Mouse (Mus musculus) intestine, postnatal 0 days (tissue): ENCODE measurements at regions not wholly inside any gene's neighbourhood (a gene's known extent, or its start where the extent isn't known, plus 50 kb on each side); places are given as distances from the start of the nearest gene placed in this dataset.

Experiments
- ATAC-seq: fragments of 200-750 bp; cut with Nextera tagmentation; 2 replicates; pipeline ENCODE4 v1.8.0; 2017; ENCODE audit warnings: mild to moderate bottlenecking, moderate TSS enrichment, moderate library complexity
- H3K27ac ChIP-seq: fragments of 300-500 bp; sonication (generic); 2 replicates; pipeline ENCODE4 v1.5.1; 2014; ENCODE audit warnings: mild to moderate bottlenecking, low read depth, low read length, moderate library complexity
- H3K27me3 ChIP-seq: fragments of 300-500 bp; sonication (generic); replicated peaks from 2 replicates; pipeline ENCODE4 v1.6.1; 2014; ENCODE audit warnings: low read length, mixed read lengths; ENCODE audit not compliant: control insufficient read depth, insufficient read depth
- H3K36me3 ChIP-seq: fragments of 300-500 bp; sonication (generic); 2 replicates; pipeline ENCODE4 v1.6.1; 2014; ENCODE audit warnings: mild to moderate bottlenecking, moderate library complexity; ENCODE audit not compliant: control insufficient read depth, insufficient read depth
- H3K4me1 ChIP-seq: fragments of 300-500 bp; sonication (generic); replicated peaks from 2 replicates; pipeline ENCODE4 v1.6.1; 2014; ENCODE audit warnings: antibody characterized with exemption, low read length, mixed read lengths; ENCODE audit not compliant: control insufficient read depth, insufficient read depth
- H3K4me2 ChIP-seq: fragments of 300-500 bp; sonication (generic); replicated peaks from 2 replicates; pipeline ENCODE4 v1.6.1; 2014; ENCODE audit warnings: low read depth, mild to moderate bottlenecking, moderate library complexity
- H3K4me3 ChIP-seq: fragments of 300-500 bp; sonication (generic); 2 replicates; pipeline ENCODE4 v1.5.1; 2014; ENCODE audit warnings: low read depth, low read length
- H3K9ac ChIP-seq: fragments of 300-500 bp; sonication (generic); 2 replicates; pipeline ENCODE4 v1.6.1; 2014; ENCODE audit warnings: mild to moderate bottlenecking, low read depth, low read length
- H3K9me3 ChIP-seq: fragments of 300-500 bp; sonication (generic); 2 replicates; pipeline ENCODE4 v1.6.1; 2016; ENCODE audit warnings: mixed run types; ENCODE audit not compliant: control insufficient read depth
- CTCF ChIP-seq: sonication (generic); IDR thresholded peaks from 2 replicates; pipeline ENCODE4 v1.5.1; 2016; ENCODE audit warnings: low read depth, mild to moderate bottlenecking, control low read depth, antibody characterized with exemption, moderate library complexity
- WGBS: fragments of 180-500 bp; shearing (Covaris S2); extraction: QIAGEN DNeasy Blood & Tissue Kit; methylation state at CpG from one replicate; pipeline ENCODE4 v1.1.7; 2014; 5-methylcytosine and 5-hydroxymethylcytosine counted together

DNA sequence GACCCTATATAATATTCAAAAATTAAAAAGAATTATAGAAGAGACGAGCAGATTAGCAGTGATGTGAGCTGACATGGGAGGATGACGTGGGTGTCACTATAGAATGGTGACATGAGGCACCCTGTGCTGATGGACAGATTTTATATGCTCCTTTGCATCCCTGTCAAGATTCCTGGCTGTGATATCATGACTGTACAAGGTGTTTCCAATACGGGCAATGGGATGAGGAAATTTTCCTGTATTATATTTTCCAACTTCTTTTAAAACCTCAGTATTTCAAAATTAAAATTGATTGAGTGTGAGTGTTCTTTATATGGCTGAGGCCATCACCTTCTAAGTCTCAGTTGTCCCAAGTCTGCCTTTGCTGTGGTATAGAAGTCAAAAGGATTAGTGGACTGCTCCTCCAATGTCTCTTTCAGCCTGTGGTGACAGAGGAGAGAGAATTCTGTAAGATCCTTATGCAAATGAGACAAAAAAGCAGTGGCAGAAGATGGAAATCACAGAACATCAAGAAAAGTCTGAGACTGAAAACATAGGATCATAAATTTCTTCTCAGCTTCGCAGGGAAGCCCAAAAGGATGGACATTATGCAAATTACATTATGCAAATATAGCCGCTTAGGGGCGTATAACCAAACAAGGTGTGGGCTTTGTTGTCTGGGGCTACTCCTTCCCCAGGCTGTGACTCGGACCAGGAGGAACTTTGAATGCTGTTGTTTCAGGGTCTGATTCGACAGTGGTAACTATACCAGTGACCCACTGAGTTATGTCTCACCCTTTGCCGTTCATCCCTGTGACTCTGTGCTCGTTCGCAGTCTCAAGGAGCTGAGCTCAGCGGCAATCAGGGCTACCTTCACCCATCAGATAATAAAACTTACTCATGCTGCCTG, 483.0 kb upstream of the Fam92a start:
- H3K27me3 ChIP-seq: no peaks in the 10 kb centered on the region
- TF ChIP-seq CTCF: no peak
- no peaks in the 10 kb centered on the region for H3K4me1 ChIP-seq
- H3K9ac ChIP-seq: 0 out of 2 replicates have a peak overlapping the region, but pooled peaks have one; percentile 7
- H3K9me3 ChIP-seq: no peaks in the 10 kb centered on the region
- ATAC-seq: no peak
- peak overlapping the region; percentile 17 for H3K4me3 ChIP-seq
- WGBS: 35% methylated on average over 12 of the region's 12 CpGs
- H3K36me3 ChIP-seq: no peaks in the 10 kb centered on the region
- H3K27ac ChIP-seq: no peak overlapping the region
- H3K4me2 ChIP-seq: peak overlapping the region; percentile 55

DNA sequence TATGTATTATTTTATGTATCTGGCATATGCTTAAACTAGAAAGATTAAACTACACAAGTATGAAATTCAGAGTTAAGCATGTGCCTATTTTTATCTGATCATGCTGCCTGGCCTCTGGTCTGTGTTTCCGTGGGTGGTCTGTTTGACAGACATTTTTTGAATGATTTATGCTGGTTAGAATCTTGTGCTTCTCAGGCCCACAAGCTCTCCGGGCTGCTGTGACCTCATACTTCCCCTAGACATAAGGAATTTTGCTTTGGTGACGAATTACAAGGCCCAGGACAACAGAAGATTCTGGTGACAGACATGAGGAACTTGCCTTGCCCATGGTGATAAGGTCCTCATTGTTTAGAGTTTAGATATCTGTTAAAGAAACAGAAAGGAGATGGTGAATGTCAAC, 475.9 kb upstream of the Fam92a start:
- H3K36me3 ChIP-seq: no peaks in the 10 kb centered on the region
- no peak for ATAC-seq
- WGBS: 20% methylated on average over 3 of the region's 3 CpGs
- H3K9me3 ChIP-seq: no peaks in the 10 kb centered on the region
- H3K4me1 ChIP-seq: no peaks in the 10 kb centered on the region
- no peak for TF ChIP-seq CTCF
- no peak overlapping the region for H3K9ac ChIP-seq
- no peaks in the 10 kb centered on the region for H3K27me3 ChIP-seq
- H3K4me2 ChIP-seq: no peak overlapping the region
- no peak overlapping the region for H3K27ac ChIP-seq
- no peak overlapping the region for H3K4me3 ChIP-seq

DNA sequence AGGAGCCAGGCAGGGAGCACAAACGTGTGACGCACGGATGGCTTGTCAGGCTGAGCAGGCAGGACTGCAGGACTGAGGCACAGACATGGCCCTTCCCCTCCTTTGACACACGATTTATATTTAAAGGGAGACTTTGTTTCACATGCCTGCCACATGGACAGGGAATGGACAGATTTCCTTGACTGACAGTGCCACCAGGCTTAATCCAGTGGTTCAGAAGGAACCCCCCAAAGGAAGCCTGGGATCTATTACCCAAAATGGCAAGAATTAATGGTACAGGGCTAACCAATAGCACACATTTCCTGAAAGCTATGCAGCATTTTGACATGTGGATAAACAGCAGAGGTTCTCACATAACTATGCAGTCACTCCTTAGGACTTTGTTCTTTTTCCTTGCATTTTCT, 470.7 kb upstream of the Fam92a start:
- H3K4me3 ChIP-seq: no peak overlapping the region
- no peaks in the 10 kb centered on the region for H3K9me3 ChIP-seq
- no peak overlapping the region for H3K4me2 ChIP-seq
- 50% methylated on average over 4 of the region's 4 CpGs for WGBS
- TF ChIP-seq CTCF: no peak
- no peaks in the 10 kb centered on the region for H3K27me3 ChIP-seq
- H3K4me1 ChIP-seq: no peaks in the 10 kb centered on the region
- ATAC-seq: no peak
- H3K36me3 ChIP-seq: no peaks in the 10 kb centered on the region
- no peak overlapping the region for H3K9ac ChIP-seq
- H3K27ac ChIP-seq: no peak overlapping the region

DNA sequence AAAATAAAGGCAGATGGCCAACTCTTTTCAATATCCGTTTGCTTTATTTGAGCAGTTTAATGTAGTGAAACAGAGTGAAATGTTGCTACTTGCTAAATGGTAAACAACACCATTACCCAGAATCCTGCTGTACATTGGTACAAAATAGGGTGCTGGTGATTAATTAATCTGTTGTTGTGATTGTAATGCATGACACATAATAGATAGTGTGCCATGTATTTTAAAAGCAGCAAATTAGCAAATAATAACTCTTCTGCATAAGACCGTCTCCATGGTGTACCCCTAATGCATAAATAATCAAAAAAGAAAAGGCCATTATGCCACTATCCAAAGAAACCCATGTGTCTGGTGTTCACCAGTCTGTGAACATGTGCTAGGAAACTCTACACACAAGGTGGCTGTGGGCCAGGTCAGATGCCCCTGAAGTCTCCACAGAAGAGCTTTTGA, 457.6 kb upstream of the Fam92a start:
- no peaks in the 10 kb centered on the region for H3K36me3 ChIP-seq
- TF ChIP-seq CTCF: no peak
- no peak for ATAC-seq
- no peaks in the 10 kb centered on the region for H3K9me3 ChIP-seq
- H3K4me3 ChIP-seq: no peak overlapping the region
- no peaks in the 10 kb centered on the region for H3K27me3 ChIP-seq
- 72% methylated on average over 2 of the region's 2 CpGs for WGBS
- no peak overlapping the region for H3K9ac ChIP-seq
- H3K4me1 ChIP-seq: no peaks in the 10 kb centered on the region
- H3K27ac ChIP-seq: no peak overlapping the region
- no peak overlapping the region for H3K4me2 ChIP-seq

DNA sequence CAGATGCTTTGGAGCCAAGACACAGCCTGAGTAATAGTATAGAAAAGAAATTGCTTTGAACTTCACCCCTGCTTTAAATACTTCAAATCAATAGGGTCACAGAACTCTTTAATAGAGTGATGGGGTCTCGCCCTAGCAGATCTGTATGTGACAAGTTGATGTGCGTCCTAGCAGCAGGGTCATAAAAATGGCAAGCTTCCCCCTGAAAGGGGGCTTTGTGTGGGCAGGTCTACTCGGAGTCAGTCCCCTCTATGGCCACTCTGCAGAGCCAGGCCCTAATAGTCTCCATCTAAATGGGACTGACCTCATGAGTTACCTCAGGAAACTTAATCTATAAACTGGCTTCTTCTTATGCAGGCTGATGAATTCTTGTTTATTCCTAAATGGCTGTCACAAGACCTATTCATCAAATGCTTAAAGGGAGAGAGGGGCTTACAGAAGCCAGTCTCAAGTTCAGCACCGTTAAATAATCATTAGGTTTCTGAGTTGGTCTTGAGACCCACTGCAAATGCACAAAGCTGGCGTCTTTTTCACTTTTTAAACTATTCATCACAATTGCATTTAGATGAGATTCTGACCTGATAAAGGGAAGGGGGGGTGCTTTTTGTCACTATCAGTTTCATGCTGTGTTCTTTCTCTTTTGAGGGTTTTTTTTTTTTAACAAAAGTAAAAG, 457.0 kb upstream of the Fam92a start:
- Histone ChIP-seq H3K27ac (no peak overlapping the region), H3K4me1 (no peaks in the 10 kb centered on the region), H3K4me2 (no peak overlapping the region), H3K4me3 (no peak overlapping the region), H3K36me3 (no peaks in the 10 kb centered on the region), H3K27me3 (no peaks in the 10 kb centered on the region), H3K9me3 (no peaks in the 10 kb centered on the region), H3K9ac (no peak overlapping the region)
- WGBS: 47% methylated on average over 5 of the region's 5 CpGs
- no peak for TF ChIP-seq CTCF
- ATAC-seq: no peak

DNA sequence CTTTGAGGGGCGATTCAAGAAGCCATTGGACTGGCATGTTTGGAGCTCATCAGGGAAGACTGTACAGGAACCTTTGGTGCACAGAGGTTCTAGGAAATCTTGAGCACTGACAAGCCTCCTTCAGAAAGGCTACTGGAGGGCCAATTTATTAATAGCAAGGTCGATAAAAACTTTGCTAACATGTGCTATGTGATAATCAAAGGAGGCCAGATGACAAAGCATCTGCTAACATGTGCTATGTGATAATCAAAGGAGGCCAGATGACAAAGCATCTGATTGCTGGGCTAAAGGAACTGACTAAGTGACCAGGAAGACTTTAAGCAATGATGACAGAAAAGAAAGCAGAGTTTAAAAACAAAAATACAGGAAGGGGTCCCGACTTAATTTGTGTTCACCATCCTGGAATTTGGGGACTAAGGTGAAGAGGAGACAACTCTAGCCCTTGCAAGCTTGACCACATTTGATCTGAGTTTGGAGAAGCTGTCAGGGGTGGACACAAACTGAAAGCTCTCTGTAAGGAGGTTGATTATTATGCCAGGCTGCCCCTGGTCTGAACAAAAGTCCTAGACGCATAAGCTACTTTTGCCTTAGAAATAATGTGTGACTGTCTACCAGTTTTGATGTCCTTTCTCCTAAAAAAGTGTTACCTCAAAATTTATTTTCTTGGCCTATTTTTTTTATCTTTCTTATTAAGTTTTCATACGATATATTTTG, 455.5 kb upstream of the Fam92a start:
- Histone ChIP-seq H3K4me2 (no peak overlapping the region), H3K27ac (no peak overlapping the region), H3K9ac (no peak overlapping the region), H3K4me1 (no peaks in the 10 kb centered on the region), H3K4me3 (no peak overlapping the region), H3K27me3 (no peaks in the 10 kb centered on the region), H3K9me3 (no peaks in the 10 kb centered on the region), H3K36me3 (no peaks in the 10 kb centered on the region)
- no peak for TF ChIP-seq CTCF
- WGBS: 87% methylated on average over 5 of the region's 5 CpGs
- no peak for ATAC-seq
